Mouse (Mus musculus) embryo, embryonic 9.5 days (tissue): ENCODE results near the gene Btla.

Source experiments
- DNase-seq: peaks from one replicate; pipeline ENCODE4 v3.0.0-alpha.2; 2017; ENCODE audit errors: extremely low spot score

Gene Btla

DNA sequence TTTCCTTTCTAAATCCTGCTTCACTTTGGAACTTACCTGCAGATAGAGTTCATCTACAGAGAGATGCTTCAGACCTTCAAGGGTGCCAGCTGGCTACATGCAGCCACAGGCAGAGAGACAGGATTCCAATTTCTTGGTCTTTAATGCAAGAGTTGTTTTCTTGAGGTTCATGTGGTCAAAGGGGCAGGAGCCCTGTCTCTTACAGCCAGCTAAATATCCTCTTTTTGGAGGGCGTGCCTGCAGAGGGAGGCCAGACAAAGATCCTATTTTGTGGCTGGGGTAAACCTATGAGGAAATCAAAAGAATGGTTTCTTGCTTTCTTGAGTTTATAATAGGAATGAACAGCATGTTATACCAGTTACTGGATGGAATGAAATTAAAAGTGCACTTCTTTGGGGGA, 33.5 kb downstream of the Btla start:
- DNase-seq, result no peak

DNA sequence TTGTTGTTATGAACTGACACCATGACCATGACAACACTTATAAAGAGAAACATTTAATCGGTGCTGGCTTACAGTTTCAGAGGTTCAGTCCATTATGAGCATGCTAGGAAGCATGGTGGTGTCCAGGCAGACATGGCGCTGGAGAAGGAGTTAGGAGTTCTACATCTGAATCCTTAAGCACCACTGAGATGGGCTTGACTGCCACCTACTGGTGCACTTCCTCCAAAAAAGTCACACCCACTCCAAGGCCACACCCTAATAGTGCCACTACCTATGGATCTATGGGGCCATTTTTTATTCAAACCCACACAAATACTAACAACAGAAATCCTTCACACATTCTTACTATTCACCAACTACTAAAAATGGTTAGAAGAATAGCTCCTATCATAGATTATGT, 35.5 kb downstream of the Btla start:
- no peak for DNase-seq

DNA sequence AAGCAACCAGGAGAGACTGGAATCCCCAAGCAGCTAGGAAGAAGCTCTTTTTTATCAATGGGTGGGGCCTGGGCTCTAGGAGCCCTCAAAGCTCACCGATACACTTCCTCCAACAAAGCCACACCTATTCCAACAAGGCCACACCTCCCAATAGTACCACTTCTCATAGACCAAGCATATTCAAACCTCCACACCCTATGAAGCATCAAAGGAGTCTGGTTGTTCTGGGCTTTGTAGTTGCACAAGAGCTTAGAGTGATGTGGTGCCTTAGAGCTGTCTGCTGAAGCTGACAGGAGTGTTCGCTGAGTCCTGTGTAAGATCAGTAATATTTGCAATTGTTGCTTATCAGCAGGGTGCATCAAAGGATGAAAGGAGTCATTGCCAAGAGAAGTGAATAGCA, 37.2 kb downstream of the Btla start:
- no peak for DNase-seq

DNA sequence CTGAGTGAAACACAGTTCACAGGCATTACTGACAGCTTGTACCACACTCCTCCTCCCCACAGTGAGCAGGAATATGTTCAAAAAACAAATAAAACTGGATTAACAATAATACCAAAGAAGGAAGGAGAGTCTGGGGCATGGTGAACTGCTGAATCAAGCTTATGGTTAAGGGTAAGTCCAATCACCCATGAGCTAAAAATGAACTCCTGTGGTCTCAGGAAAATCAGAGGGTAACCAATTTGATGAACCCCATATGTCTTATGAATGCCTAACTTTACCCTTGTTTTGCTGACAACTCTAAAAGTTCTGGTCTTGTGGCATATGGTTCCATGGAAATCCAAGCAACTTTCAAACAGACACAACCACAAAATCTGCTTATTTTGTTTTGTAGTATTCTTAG, 37.9 kb downstream of the Btla start:
- DNase-seq, result no peak

DNA sequence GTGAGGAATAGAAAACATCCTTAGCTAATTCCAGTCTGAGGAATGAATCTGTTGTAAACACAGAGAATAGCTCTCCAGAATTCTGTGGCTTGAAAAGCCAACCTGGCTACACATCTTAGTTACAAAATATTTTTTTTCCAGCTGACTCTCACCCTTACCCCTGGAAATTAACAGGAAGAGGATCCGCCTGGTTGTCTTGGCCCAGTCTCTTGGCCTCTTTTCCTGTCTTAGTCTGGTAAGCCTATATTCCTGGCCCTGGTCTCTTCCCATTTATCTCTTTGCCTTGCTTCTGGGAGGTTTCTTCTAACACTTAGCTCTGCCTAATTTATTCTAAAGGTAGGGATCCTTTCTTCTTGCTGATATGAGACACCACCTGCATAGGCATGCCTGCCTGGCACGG, 45.8 kb downstream of the Btla start:
- DNase-seq, result no peak

DNA sequence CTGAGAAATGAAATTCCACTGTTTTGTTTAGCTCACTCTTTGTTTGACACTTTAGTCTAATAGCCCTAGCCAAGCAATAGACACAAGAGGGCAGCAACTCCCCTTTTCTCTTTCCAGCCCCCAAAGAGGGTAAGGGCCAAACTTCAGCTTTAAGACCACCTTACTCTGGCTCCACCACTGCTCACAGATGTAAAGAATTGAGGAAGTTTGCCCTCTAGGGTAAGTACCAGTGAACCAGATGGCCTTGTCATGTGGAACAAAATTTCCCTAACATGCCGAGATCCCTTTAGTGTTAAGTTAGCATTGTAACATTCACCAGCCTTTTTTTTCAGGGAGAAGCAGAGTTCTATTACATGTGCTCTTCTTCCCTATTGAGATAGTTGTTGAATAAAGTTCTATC, 59.0 kb downstream of the Btla start:
- DNase-seq, result peak; percentile 1

DNA sequence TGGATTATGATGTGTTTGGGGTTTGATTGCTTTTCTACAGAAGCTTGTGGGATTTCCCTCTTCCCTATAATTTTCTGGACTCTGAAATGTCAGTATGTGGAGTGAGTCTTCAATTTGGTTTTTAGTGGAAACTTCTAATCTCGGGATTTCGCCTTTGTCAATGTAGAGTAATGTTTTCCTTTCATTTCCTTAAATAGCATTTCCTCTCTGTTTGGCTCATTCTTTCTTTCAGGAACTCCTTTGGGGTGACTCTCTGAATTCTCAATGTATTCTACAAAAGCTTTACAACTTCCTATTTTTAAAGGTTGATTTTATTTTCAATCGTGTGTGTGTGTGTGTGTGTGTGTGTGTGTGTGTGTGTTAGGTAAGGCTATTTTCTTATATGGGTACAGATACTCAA, 73.7 kb downstream of the Btla start:
- no peak for DNase-seq
